Mouse (Mus musculus) right cerebral cortex, postnatal 25 days (tissue): ENCODE data around the gene Man2a2.

Source experiments
- DNase-seq: peaks from one replicate; pipeline ENCODE4 v3.0.0; 2022

Gene Man2a2

DNA sequence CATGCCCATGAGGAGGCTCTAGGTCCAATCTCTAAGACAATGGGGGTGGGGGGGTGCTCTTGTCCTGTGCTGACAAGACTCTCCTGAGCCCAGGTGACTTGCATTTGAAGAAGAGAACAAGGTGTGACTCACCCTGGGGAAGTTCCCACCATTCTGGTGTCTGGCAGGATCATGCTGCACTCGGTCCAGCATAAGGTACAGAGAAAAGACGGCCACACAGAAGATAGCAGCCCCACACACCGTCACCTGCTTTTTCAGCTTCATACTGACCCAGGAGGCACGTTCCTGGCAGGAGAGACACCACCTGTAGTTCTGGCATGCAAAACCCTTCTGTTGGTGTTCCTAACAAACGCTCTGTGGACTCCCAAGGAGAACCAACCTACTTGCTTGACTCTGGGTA lies 1.7 kb downstream of the Man2a2 start:
- no peak for DNase-seq

DNA sequence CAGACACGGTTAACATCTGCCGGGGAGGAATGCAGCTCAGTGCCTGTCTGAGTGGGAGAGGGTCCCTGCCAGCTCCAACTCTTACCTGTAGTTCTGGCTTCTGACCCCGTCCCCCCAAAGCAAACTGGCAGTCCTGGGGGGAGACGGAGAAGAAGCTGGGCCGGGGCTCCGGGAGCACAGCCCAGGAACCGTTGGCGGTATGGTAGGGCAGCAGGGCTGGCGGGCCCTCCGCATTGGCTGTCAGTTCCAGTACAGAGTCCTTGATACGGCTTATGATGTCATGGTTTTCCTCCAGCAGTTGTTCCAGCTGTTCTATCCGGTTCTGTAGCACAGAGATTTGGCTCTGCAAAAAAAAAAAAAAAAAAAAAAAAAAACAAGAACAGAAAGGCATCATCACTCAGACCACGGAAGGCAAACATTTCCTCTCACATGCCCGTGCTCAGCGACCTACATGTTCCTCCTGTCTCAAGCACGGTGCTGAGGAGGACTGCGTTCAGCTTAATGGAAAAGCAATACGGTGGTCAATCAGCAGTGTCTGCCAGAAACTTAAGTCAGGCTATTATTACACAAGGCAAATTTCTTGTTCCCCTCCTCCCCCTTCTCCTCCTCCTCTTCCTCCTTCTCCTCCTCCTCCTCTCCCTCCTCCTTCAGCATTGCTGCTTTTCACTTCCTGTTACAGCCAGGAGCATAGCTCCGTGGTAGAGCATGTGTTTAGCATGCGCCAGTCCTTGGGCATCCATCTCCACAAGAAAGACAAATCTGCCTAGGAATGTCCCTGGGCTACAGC lies 2.3 kb downstream of the Man2a2 start:
- DNase-seq, result no peak

DNA sequence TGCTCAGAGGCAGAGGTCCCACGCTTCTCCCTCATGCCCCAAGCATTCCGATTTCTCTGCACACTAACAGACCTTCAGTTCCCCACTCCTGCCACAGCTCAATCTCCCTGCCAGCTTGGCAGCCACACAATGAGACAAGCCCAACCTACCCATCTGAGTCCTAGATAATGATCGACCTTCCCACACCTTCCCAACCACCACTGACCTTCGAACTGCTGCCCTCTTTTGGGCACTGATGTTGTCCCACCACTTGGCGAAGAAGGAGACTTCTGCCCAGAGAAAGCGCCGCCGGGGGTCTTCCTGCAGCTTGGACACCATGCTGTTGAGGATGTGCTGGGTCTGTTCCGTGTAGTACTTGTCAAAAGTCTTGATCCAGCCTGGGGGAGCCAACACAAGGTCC lies 3.2 kb downstream of the Man2a2 start:
- no peak for DNase-seq

DNA sequence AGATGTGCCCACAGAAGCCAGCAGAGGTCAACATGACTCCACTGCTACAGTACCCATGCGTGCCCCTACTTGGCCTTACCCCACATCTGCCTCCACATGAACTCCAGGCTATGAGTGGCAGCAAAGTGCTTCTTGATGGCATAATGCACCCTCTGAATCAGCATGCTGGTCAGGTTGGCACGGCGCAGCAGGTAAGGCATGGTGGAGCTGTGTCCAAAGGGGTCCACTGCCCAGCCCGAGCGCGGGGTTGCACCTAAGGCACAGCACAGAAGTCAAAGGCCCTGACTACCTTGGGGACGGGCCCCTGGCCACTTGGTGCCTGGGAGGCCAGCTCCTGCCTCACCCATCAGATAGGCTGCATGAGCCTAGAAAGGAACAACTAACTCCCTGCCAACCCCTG lies 3.9 kb downstream of the Man2a2 start:
- DNase-seq, result no peak

DNA sequence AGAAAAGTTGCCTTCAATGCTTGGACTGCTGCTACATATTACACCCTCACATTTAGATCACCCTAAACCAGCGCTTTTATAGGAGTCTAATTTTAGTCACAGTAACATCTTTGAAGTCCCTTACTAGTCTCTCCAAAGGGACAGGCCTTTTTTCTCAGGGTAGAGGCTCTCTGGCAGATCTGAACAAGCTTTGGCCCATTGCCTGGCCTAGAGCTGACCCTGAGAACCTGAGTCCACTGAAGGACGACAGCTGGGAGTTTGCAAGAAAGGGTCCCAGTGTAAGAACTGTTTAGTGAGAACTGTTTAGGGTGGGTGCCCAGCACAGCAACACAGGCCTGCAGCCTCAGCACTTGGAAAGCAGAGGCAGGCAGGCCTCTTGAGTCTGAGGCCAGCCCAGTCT lies 5.4 kb downstream of the Man2a2 start:
- DNase-seq, result no peak

DNA sequence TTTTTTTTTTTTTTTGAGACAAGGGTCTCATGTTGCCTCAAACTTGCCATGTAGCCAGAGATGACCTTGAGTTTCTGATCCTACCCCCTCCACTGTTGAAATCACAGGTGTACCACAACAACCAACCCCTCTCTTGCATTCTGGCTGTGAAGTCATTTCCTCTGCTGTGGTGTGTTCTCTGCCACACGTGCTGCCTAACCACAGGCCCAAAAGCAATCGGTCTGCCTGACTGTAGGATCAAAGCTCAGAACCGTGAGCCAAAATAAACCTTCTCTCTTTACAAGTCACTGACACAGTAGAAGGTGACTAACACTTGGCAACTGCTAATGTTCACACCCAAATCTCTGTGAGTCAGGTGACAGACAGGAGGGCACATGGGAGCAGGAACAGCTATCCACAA lies 10.7 kb downstream of the Man2a2 start:
- no peak for DNase-seq

DNA sequence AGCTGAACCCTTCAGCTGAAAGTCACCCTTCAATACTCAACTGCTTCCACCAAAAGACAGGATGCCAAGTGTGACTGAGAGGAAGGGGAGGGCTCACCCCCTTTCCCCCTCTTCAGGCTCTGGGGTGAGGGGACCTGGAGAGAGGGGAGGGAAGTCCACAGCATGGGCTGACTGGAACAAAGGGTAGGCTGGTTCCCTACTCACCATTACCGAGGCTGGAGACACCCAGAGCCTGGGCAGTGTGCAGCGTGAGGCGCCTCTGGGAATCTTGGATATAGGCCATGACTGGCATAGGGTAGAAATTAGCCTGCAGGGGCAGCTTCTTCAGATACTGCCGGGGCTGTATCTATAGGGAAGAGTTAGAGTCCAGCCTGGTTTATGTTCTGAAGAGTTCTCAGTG lies 13.1 kb downstream of the Man2a2 start:
- no peak for DNase-seq

DNA sequence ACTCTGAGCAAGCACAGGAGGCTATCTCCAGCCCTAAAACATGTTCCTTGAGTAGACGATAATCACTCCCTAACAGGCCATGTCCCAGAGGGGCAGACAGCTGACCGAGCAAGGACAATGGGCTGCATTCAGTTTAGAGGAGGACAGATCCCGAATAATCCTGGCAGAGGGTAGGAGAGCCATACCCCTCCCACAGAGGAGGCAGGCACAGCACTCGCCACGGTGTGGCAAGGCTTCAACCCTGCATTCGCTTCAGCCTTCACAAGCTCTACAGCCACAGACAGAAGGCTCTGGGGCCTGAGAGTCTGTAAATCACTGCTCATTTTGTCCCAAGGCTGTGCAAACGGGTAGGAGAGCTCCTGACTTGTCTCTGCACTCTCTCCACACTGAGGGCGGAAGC lies 14.0 kb downstream of the Man2a2 start:
- DNase-seq, result no peak

DNA sequence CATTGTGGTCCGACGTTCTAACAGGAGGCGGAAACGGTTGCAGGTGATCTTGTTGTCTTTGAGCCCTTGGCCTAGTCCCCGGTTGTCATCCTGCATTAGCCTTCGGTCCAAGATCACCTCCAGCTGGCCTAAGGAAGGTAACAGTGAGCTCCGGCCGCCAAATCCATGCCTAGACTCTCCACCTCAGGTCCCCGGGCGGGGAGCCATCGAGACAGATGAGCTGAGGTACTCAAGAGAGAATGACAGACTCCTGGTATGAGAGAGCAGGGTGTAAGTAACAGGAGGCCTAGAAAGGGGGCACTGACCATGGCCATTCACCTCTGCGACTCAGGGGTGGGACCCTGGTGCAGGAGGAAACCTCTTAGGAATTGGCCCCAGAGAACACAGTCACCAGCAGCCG lies 14.8 kb downstream of the Man2a2 start:
- DNase-seq, result no peak

DNA sequence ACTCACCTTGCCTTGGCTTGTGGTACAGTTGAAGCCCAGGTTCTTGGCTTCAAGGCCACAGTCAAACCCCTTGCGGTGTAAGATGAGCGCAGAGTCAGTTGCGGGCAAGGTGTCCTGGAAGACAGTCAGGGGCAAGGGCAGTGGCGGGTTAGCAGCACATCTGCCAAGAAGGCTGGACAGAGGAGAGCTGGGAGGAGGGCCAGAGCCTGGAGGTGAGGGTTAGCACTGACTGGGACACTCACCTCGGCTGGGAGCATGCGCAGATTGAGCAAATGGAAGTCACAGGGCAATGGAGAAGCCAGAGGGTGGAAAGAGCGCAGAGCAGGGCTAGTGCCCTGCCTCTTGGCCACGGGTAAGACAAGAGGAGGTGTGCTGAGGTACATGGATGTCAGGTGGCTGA lies 18.3 kb downstream of the Man2a2 start:
- no peak for DNase-seq

DNA sequence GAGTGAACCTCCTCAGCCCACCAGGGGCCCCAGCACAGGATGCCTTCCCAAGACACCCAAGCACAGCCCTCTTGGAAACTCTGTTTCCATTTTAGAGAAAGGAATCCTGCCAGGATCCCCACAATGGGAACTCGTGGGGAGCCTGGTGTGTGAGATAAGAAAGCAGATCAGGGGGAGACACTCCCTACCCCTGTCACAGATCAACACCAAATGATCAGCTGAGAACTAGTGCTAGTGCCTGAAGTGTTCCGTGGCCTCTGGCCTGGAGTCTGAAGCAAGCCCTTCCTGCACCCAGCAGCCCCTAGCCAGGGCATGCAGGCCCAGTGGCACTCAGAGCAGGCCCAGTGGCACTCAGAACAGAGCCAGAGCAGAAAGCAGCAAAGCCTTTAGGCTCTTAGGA lies 20.4 kb downstream of the Man2a2 start:
- DNase-seq, result no peak

DNA sequence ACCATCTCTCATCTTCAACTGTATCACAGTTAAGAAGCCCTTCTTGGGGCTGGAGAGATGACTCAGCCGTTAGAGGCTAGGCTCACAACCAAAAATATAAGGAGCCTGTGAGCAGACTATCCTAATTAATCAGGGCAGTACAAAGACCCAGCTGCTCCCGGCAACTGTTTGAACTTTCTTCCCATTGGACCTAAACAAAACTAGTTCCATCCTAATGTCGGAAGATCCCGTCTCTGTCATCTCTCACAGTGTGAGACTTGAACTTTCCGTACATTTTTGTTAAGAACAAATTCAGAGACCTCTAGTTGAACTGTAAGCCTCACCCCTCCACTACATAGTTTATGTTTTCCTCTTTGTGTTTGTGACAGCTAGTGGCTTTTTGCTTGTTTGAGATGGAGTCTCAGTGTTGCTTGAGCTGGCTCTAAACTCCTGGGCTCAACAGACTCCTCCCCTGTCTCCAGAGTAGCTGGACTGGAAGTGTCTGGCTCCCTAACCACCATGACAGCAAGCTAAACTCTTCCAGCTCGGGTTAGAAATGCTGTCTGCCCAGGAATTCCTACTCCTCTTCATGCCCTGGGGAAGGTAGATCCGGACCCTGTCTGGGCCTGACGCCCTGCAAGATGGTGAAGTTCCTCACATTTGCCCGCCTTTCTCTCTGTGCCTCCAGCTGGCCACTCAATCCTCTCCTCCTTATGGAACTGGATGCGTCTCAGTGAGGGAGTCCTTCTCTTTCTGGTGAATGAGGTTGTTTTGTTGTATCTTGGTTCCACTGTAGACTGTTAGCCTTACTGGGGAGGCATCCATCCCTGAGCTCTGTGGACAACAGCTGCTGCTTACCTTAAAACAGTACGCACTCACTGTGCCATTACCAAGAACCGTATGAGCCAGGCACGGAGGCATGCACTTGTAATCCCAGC lies 23.2 kb downstream of the Man2a2 start:
- no peak for DNase-seq

DNA sequence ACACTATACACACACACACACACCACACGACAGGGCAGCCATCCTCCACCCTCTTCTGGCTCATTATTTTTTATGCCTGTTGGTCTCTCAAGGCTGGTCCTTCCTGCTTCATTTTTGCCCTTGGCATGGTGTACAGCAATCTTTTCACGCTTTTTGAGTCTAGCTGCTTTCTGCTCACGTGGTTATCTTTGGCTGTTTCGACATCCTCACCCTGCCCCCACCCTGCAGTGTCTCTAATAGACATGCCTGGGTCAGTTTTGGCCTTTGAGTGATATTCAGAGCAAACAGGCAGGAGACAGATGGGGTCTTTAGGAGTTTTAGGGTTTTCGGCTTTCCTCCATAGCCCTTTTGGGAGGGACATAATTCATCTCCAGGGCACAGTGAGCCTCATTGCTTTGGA lies 24.3 kb downstream of the Man2a2 start:
- DNase-seq, result no peak

DNA sequence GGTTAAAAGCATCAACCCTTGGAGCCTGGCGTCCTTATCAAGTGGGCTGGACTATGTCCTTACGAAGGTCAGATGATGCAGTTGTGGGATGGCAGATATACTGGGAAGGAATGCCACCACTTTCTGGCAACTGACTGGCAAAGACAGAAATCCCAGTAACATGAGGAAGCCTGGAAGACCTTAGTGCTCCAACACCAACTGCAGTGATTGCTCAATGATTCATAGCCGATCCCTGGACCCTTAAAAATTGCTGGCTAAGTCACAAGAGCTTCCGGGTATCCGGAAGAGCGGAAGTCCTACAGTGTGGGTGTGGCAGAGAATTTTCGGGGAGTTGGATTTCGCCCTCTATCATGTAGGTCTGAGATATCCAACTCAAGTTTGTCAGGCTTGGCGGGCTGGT lies 25.0 kb downstream of the Man2a2 start:
- DNase-seq, result no peak

DNA sequence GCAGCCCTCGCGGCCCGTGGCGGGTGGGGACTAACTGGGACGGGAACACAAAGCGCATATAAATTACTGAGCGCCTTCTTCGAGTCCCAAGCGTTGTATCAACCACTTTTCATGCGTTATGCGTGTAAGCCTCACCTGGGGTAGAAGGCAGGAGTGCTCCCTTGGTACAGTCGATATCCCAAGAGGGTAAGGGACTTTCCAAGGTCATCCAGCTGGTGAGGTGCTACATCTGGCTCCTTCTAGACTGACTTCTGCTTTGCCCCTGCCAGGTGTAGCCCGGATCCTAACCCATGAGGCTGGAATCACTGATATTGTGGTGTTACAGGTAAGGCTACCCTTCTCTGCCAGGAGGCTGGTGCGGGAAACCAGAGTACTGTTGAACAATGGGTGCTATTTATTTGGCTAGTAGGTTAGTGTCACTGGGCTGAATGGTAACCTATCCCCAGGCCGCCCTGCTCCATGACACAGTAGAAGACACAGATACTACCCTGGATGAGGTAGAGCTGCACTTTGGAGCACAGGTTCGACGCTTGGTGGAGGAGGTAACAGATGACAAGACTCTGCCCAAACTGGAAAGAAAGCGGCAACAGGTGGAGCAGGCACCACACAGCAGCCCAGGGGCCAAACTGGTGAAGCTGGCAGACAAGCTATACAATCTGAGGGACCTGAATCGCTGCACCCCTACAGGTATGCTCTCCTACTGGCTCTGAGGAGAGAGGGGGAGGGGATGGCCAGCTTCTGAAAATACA lies 27.7 kb downstream of the Man2a2 start:
- no peak for DNase-seq

DNA sequence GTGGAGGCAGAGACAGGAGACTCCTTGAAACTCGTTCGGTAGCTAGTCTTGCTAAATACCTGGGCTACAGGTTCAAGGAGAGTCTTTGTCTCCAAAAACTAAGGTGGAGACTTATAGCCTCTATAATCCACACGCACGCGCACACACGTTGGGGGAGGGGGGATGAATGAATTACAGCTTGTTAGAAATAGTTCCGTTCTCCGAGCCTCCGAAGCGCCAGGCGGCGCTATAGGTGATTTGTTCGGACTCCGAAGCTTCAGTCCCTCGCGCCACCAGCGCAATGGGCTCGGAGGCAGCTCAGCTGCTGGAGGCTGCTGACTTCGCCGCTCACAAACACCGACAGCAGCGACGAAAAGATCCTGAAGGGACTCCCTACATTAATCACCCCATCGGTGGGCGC lies 28.3 kb downstream of the Man2a2 start, which contains the start of gene Hddc3:
TSS of gene Hddc3 (plus strand) at position 247 of the 400 bp plus-strand sequence.
- peak; percentile 92 for DNase-seq

DNA sequence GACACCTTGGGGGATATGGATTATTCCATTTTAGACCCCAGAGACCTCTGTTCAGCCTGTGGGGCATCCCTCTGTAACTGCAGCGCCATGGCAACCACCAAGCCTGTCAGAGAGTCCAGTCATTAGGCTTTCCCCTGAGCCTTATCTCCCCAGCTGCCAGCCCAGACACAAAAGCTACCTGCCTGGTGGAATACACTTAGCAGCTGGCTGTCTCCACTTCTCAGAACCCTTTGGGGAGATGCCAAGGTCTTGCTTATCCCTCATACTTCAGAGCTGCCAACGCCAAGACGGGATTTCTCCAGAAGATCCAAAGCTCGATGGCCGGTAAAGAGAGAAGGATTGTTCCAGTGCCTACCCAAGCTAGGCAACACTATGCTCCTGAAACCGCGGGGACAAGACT lies 29.4 kb downstream of the Man2a2 start:
- no peak for DNase-seq

DNA sequence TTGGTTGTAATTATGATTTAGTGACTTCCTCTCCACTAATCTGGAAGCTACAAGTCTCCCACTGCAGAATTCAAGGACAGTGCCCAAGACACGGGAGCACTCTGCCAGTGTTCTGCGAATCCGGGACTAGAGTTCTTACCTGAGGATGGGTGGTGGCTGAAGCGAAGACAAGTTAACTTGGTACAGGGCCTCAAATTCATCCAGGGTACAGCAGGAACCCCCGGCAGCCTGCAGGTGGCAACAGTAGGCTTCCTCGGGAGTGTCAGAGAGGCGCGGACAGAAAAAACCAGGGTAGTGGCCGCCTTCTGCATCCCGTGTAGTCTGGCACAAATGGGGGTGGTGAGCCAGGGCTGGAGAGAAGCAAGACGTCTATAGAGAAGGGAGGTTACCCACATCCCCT lies 30.4 kb downstream of the Man2a2 start, which contains the start of gene Unc45a:
TSS of gene Unc45a (minus strand) at position 213 of the 400 bp plus-strand sequence.
- peak; percentile 61 for DNase-seq

DNA sequence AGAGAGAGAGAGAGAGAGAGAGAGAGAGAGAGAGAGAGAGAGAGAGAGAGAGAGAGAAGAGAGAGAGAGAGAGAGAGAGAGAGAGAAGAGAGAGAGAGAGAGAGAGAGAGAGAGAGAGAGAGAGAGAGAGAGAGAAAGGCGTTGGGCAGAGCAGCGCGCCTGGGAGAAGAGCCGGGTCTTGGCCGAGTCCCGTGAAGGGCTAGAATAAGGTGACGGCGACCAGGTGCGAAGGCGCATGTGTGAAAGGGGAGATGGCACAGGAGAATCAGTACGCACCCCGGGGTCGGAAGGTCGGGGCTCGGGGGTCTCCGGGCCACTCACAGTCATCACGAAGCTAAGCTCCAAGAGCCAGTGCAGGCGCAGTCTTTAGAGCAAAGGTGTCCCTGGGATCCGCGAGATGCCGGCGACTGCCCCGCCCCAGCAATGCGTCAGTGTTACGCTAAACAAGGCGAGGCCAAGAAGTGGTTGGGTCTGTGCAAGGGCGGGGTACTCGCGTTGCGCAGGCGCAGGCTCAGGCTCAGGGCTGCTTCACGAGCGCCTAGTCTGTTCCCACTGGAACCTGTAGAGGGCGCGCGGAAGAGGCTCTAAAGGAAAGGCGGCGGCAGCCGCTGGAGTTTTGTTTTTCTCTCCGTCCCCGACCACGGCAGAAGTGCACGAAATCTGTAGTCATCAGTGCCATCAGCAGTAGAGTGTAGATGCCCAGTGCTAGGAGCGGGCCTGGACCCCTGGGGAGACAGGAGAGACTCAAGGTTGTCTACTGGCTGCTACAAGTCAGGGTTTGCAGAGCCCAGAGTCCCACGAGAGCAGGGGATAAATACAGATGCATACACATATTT lies 31.2 kb downstream of the Man2a2 start:
- peak; percentile 98 for DNase-seq

DNA sequence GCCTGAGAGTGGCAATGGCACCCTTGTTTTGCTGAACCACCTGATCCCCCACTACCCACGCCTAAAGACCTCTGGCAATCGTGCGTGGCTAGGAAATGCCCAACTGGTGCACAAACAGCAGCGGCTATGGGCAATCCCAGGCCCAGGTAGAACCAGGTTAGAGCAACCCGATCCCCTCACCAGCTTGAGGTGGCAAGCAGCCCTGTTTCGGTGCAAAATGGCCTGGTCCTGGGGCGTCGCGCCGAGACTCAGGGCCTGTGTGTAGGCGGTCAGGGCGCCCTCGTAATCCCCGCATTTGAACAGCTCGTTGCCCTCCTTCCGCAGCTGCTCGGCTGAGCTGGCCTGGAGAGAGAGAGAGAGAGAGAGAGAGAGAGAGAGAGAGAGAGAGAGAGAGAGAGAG lies 31.8 kb downstream of the Man2a2 start:
- no peak for DNase-seq

DNA sequence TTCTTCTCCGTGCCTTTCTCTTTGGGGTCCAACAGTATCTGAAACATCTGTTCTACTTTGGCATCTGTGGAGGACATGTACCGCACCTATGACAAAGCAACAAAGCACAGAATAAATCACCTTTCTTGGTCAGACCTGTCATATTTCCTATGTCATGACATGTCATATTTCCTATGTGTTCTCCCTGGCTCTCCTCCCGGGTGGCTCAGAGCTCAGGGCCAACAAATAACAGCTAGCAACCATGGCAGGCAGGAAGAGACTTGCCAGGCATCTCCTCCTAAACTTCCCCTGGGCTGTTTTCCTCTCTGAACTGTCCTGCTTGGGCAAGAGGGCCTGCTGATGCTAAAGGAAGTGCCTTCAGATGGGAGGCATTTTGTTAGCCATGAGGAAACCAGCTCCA lies 34.2 kb downstream of the Man2a2 start:
- DNase-seq, result no peak

DNA sequence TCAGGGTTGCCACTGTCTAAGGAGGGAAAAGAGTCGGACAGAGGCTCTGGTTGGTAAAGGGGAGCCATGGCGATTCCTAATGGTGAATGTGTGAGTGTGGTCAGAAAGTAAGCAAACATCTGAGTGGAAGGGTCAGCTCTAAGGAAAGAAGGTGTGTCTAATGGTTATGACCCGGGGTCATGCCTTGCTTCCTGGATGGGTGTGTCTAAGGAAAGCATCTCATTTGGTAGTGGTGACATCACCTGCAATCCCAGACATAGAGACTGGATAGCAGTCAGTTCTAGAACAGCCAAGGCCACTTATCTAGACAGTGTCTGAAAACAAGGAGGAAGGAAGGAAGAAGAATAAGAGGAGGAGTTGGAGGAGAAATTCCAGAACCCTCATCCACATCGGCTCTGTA lies 36.3 kb downstream of the Man2a2 start:
- no peak for DNase-seq
